Mouse (Mus musculus) G1E-ER4 (cell line): ENCODE results near the gene Rhebl1. TPM values are rescaled to one million over a fixed set of nuclear protein-coding genes. Genes with fewer than 3 reads are reported as not detected.

Source experiments
- GATA1 ChIP-seq: IDR thresholded peaks from one replicate; pipeline ENCODE4 v1.8.0; 2012; ENCODE audit warnings: low read length, inconsistent platforms
- polyA plus RNA-seq: library from polyadenylated mRNA; stranded (reverse); fragments of >175 nt; gene quantifications from 2 replicates; pipeline ENCODE4 v1.2.3, GENCODE M21; 2012

Rhebl1 gene
- polyA plus RNA-seq, 1 experiment, result 2.4 TPM

DNA sequence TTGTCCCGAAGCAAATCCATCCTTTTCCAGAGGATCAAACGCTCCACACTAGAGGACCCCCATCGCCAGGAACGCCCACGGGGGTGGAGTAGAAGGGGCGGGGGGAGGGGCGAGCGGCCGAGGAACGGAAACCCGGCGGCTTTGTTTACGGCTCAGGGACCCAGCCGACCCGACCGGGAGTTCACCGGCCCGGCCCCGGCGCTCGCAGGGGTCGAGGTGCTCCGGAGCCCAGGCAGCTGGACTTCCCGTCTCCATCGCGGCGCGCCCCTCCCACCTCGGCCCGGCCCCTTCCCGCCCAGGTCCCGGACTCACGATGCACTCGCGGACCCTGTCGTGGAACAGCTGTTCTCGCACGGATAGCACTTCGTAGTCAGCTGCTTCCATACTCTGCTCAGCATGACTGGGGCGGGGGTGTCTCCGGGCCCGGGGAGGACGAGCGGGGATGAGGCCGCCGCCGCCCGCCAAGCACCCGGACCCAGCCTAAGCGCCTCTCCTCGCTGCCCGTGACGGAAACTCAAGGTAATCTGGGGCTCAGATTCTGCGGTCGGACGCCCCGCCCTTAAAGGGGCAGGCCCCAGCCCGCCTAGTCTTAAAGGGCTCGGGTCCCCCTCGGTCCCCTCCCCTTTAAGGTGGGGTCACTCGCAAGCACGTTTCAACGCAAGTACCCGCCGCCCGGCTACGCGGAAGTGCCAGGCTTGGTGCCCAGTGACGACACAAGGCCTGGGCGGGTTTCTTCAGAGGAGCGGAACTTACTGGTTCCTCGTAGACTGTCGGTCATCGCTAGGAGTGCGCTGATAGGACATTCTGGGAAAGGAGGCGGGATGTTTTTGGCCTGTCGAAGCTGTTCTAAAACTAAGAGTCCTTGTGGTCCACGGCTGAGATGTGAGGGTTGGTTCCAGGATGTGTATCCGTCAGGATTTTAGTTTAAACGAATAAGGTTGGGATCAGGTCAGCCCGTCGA is 23.5 kb upstream of the Rhebl1 start, which contains the start of gene Lmbr1l:
Gene Lmbr1l (minus strand): TSS at position 694 of the 961 bp plus-strand sequence.
- no peak for TF ChIP-seq GATA1

DNA sequence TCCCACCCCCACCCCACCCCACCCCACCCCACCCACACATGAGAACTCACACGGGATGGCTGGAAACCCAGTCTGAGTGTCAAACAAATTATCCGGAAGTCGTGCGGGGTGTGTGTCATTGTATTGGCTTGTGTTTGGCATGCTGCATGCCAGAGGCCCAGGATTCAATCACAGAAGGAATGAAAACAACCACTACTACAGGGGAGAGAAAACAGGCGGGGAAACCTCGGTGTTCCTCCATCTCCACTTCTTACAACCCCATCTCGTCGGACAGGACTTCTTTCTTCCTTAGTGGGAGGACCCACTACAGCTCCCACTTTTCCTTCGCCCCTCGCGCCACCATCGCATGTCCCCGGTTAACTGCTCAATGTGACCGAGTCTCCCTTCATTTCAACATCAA is 22.8 kb upstream of the Rhebl1 start:
- no peak for TF ChIP-seq GATA1

- no peak for TF ChIP-seq GATA1
Measured at GRCm38 (mm10) chr15:98916016-98916415, 21.7 kb upstream of the Rhebl1 start.

DNA sequence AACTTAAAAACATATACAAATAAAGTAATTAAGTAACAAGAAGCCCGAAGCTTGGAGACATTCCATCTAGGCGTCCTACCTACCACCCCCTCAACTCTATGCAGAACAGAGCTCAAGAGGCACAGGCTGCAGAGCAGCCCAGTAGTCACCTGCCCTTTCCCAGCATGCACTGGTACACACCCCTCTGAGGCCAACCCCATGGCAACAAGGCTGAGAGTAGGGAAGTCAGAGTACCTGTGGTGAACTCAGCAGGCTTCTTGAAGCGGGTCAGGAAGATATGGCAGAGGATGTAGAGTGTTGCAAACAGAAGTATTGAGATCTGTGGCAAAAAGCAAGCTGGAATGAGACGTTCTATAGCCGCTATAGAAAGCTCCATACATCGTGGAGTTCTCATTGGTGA is 20.6 kb upstream of the Rhebl1 start:
- no peak for TF ChIP-seq GATA1

DNA sequence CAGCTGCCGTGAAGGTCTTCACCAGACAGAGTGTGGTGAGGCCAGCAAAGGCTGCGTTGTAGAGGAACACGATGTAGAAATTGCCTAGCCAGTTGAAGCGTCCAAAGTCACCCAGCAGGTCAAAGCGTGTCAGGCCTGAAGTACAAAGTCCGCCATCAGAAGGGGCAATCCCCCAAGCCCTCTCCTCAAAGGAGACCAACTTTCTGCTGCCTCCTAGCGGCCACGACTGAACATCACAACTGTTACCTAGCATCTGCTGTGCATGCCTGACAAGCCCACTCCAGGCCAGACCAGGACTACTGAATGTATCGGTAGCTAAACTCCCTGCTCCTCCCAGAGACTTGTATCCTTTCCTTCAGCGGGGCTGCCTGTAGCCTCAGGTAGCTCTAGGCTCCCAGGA is 10.4 kb upstream of the Rhebl1 start:
- no peak for TF ChIP-seq GATA1

DNA sequence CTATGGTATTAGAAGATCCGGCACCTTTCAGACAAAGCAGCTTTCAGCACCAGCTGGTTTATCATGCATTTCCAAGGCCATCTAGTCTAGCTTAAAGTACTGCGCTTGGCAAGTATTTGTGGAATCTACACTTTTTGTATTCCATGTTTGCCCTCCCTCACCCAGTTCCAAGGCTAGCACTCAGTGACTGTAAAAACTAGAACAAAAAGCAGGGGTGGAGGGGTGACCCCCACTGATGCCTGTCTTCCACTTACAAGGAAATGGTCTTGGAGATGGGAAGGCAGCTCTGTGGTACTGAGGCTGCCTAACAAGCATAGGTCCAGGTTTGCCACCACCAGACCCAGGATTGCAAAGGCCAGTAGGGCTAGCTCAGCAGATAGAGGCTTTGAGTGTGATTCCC is 8.3 kb upstream of the Rhebl1 start:
- TF ChIP-seq GATA1, result no peak

DNA sequence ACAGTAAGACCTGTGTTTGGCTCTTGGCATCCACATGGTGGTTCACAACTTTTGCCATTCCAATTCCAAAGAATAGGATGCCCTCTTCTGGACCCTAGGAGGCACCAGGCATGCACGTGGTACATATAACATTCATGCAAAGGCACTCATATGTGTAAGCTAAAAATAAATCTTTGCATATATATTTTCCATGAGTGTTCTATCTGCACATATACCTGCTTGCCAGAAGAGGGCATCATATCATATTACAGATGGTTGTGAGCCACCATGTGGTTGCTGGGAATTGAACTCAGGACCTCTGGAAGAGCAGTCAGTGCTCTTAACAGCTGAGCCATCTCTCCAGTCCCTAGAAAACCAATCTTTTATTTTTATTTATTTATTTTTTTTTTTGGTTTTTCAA is 7.2 kb upstream of the Rhebl1 start:
- no peak for TF ChIP-seq GATA1

- no peak for TF ChIP-seq GATA1
Measured at GRCm38 (mm10) chr15:98897928-98898800, 3.8 kb upstream of the Rhebl1 start, which contains the start of gene Dhh. Gene Dhh (minus strand): TSS chr15:98898540.

DNA sequence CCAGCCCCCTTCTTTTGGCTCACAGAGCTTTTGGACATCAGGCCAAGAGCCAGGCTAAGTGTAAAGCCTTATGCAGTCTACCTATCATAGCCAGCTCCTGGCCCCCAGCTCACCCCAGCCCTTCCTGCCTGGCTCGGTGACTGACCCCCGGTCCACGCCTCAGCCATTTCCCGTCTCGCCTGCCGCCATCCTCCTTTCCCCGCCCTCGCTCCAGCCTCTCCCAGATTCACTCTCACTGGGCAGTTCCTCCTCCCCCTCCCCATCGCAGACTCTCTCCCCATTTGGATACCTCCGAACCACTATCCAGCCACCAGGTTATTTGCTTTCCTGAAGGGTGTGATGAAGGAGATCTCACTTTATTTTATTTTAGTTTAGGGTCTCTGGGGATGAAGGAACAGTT is 3.2 kb upstream of the Rhebl1 start:
- TF ChIP-seq GATA1, result no peak

- TF ChIP-seq GATA1, result no peak
Measured at GRCm38 (mm10) chr15:98895635-98896589, 1.6 kb upstream of the Rhebl1 start.

DNA sequence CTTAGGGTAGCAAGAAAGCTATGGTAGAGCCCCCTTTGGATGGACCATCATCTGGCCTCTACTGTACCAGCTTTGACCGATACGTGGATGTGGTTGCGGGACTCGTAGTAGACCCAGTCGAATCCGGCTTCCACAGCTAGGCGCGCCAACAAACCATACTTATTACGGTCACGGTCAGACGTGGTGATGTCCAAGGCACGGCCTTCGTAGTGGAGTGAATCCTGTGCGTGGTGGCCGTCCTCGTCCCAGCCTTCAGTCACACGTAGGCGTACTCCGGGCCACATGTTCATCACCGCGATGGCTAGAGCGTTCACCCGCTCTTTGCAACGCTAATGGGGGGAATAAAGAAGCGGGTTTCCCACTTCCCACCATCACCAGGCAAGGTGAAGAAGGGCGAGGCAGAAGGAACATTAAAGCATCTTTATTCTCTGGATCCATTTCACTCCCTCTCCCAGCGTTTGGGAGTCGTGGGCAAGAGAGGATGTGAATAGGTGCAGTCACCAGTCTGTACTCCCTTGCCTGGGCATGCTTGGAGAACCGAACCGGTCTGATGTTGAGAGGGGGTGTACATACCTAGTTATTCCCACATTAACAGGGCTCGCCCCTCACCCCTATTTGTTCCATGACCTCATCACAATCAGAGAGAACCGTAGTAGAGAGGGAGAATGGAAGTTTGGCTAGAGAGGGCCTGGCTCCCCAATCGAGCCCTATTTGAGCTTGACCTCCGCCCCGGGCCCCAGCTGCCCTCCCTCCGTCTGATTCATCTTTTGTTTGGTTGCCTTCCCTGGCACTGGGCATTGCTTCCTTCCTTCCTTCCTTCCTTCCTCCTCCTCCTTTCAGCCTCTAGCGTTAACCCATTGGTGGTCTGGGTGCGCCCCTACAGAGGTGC is 650 bp upstream of the Rhebl1 start:
- TF ChIP-seq GATA1, result no peak

DNA sequence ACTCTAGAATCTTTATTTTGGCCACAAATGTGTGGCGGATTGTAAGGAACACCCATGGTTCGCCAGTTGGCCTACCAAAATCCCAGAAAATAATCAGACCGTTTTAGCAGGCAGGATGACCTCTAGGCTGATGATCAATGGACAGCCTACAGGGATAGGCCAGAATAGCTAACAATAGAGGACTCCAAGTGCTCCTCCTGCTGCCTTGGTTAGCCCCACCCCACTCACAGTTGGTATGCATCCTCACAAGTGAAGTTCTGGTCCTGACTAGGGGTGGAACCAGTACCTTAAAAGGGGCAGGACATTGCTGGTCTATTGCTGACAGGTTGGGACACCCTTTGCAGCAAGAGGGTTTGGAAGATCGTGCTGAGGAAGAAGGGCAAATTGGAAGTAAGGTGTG is 1.3 kb downstream of the Rhebl1 start:
- no peak for TF ChIP-seq GATA1

DNA sequence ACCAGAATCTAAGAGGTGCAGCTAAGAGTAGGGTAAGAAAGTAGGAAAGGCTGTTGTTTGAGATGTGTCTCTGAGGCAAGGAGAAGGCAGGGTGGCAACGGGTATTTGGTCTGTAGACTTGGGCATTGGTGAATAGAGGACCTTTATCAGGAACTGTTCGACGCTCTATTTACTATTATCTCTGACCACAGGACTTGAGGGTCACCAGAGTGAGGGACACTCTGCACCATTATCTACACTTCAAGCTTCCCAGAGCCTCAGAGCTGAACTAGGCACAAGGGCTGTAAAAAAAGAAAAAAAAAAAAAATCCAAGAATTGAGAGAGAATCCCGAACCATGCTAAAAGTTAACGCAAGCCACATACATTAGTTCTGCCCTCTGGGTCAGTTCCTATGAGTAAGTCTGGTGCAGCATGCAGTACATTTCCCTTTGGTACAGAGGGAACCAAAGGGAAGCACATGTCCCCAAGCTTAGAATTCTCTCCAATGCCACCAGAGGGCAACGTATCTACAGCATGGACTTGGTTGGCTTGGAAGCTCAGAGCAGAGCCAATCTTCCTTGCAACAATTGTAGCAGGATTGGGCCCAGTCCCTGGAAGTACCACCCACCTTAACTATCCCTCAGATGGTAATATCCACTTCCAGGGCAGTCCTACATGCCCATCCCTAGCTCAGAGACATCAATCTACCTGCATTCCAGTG is 2.3 kb downstream of the Rhebl1 start:
- no peak for TF ChIP-seq GATA1

GRCm38 (mm10) chr15:98891198-98891742 is 3.1 kb downstream of the Rhebl1 start:
- no peak for TF ChIP-seq GATA1
